Mouse (Mus musculus) limb, embryonic 10.5 days (tissue): ENCODE measurements around the gene Shank3. TPM values are rescaled to one million over a fixed set of nuclear protein-coding genes. Genes with fewer than 3 reads are reported as not detected.

Experiments used
- DNase-seq: peaks from one replicate; pipeline ENCODE4 v3.0.0-alpha.2; 2017; ENCODE audit warnings: low spot score
- H3K27ac ChIP-seq: fragments of 300-500 bp; sonication (generic); 2 replicates; pipeline ENCODE4 v1.5.1; 2016; ENCODE audit warnings: mild to moderate bottlenecking
- H3K27me3 ChIP-seq: fragments of 300-500 bp; sonication (generic); 2 replicates; pipeline ENCODE4 v1.6.1; 2016; ENCODE audit warnings: low read depth, mild to moderate bottlenecking; ENCODE audit not compliant: poor library complexity, severe bottlenecking
- H3K36me3 ChIP-seq: fragments of 300-500 bp; sonication (generic); 2 replicates; pipeline ENCODE4 v1.6.1; 2016; ENCODE audit warnings: mild to moderate bottlenecking, moderate library complexity
- H3K4me1 ChIP-seq: fragments of 300-500 bp; sonication (generic); 2 replicates; pipeline ENCODE4 v1.6.1; 2016
- H3K4me3 ChIP-seq: fragments of 300-500 bp; sonication (generic); 2 replicates; pipeline ENCODE4 v1.5.1; 2016; ENCODE audit warnings: mild to moderate bottlenecking, moderate library complexity
- H3K9me3 ChIP-seq: fragments of 300-500 bp; sonication (generic); replicated peaks from 2 replicates; pipeline ENCODE4 v1.6.1; 2016; ENCODE audit warnings: mild to moderate bottlenecking
- WGBS: fragments of 180-500 bp; shearing (Covaris S2); methylation state at CpG from one replicate; pipeline ENCODE4 v1.1.7; 2016; 5-methylcytosine and 5-hydroxymethylcytosine counted together
- polyA plus RNA-seq: library from polyadenylated mRNA; unstranded; fragments of >200 nt; fragmentation: Nextera tagmentation; extraction: Ambion mirVana; gene quantifications from 2 replicates; pipeline ENCODE4 v1.2.1, GENCODE M21; 2016

Gene Shank3
- polyA plus RNA-seq, 1 experiment from 2014 or later, result 2.8 TPM

- 53% methylated on average over 4 of the region's 4 CpGs for WGBS
- no peak for DNase-seq
- Histone ChIP-seq H3K27me3 (no peaks in the 10 kb centered on the region), H3K4me1 (peaks cover 13% of the 10 kb centered on the region), H3K9me3 (no peaks in the 10 kb centered on the region), H3K27ac (peak overlapping the region; percentile 82), H3K4me3 (peak overlapping the region; percentile 88), H3K36me3 (peaks cover 6% of the 10 kb centered on the region)
These were observed 93.1 kb downstream of the Shank3 start for GRCm38 (mm10) chr15:89592548-89592947.

DNA sequence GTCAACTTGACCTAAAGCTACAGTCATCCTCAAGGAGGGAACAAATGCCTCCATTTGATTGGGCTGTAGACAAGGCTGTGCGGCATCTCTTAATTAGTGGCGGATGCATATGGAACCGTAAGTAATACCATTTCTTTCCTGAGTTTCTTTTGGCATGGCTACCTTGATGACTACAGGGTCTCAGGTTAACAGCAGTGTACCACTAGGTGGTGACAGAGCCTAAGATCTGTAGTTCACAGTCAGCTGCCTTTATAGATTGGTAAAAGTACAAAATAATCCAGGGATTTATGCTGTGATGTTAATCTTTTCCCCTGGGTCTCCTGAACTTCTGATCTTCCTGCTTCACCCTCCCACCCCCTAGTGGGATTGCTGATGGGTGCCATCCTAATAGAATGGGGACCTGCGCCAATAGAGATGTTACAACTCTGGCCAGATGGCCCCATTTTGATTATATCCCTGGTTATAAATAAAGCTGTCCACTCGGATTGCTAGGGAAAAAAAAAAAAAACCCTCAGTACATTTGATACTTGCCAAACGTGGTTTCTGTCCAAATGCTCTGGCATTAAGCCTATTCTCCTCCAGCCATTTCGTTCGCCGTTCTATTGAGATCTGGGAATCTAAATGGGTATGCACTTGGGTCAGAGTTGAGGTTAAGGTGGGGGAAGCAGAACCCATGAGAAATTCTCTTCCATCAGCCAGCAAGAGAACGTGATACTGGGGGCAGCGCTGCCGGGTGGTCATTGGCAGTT lies 106.6 kb downstream of the Shank3 start:
- DNase-seq, result no peak
- H3K27me3 ChIP-seq, result no peaks in the 10 kb centered on the region
- H3K4me3 ChIP-seq, result no peak overlapping the region
- H3K4me1 ChIP-seq, result no peaks in the 10 kb centered on the region
- H3K9me3 ChIP-seq, result no peaks in the 10 kb centered on the region
- WGBS, result 83% methylated on average over 12 of the region's 12 CpGs
- no peak overlapping the region for H3K27ac ChIP-seq
- H3K36me3 ChIP-seq, result no peaks in the 10 kb centered on the region

DNA sequence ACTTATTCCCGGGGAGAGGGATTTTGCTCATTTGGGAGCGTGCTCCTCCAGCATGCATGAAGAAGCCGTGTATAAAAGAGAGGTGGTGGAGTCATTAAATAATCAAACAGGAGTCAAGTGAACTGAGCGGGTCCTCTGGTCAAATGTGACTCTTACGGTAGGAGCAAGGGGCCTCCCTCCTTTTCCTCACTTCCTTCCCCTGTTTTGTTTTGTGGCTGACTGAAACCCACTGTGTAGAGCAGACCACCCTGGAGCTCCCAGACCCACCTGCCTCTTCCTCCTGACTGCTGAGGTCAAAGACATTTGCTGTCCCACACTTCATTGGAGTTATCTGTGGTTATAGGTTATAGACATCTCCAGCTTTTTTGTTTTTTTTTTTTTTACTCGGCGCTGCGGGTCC lies 108.1 kb downstream of the Shank3 start:
- WGBS, result 90% methylated on average over 8 of the region's 8 CpGs
- DNase-seq, result no peak
- H3K27me3 ChIP-seq, result no peaks in the 10 kb centered on the region
- no peaks in the 10 kb centered on the region for H3K9me3 ChIP-seq
- H3K4me3 ChIP-seq, result no peak overlapping the region
- H3K27ac ChIP-seq, result no peak overlapping the region
- no peaks in the 10 kb centered on the region for H3K4me1 ChIP-seq
- no peaks in the 10 kb centered on the region for H3K36me3 ChIP-seq

DNA sequence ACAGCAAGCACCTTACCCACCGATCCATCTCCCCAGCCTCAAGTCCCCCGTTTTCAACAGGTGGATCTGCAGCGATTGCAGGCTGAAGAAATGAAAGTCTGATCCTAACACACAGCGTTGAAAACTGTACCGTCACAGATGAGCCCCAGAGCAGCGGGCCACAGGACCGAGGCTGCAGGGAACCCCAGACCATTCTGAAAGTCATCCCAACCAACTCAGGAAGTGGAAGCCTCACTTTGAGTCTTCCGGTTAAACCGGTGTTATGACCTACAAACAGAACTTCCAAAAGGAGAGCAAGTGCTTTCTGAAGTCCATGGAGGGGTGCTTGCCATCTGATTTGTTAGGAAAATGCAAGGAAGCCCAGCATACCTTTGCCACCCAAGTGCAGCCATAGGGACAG lies 108.5 kb downstream of the Shank3 start:
- WGBS, result 86% methylated on average over 9 of the region's 9 CpGs
- H3K27me3 ChIP-seq, result no peaks in the 10 kb centered on the region
- no peak for DNase-seq
- H3K4me3 ChIP-seq, result no peak overlapping the region
- H3K9me3 ChIP-seq, result no peaks in the 10 kb centered on the region
- no peak overlapping the region for H3K27ac ChIP-seq
- H3K4me1 ChIP-seq, result no peaks in the 10 kb centered on the region
- H3K36me3 ChIP-seq, result no peaks in the 10 kb centered on the region

Other genes starting within 250 kb of the Shank3 start
- 71.9 and 80.9 TPM in 2 replicates for gene Sbf1, start 184.3 kb upstream of the Shank3 start, polyA plus RNA-seq
- gene Adm2, start 176.9 kb upstream of the Shank3 start, polyA plus RNA-seq, result 0.11 and 0.18 TPM in 2 replicates
- gene Miox, start 165.2 kb upstream of the Shank3 start, polyA plus RNA-seq, result not detected in 2 replicates
- 40.8 and 45.1 TPM in 2 replicates for gene Lmf2, start 144.0 kb upstream of the Shank3 start, polyA plus RNA-seq
- 197 and 200 TPM in 2 replicates for gene Ncaph2, start 143.9 kb upstream of the Shank3 start, polyA plus RNA-seq
- gene Sco2, start 125.8 kb upstream of the Shank3 start, polyA plus RNA-seq, result 7.4 and 9.0 TPM in 2 replicates
- 1.2 and 1.5 TPM in 2 replicates for gene Tymp, start 122.6 kb upstream of the Shank3 start, polyA plus RNA-seq
- 0.39 and 0.53 TPM in 2 replicates for gene Odf3b, start 120.3 kb upstream of the Shank3 start, polyA plus RNA-seq
- 0.08 TPM in 1 of 2 replicates, not detected in the other for gene Klhdc7b, start 114.7 kb upstream of the Shank3 start, polyA plus RNA-seq
- gene Syce3, start 89.1 kb upstream of the Shank3 start, polyA plus RNA-seq, result not detected in 2 replicates
- gene Cpt1b, start 73.8 kb upstream of the Shank3 start, polyA plus RNA-seq, result 1.0 and 1.1 TPM in 2 replicates
- 3.0 and 4.5 TPM in 2 replicates for gene C730034F03Rik, start 70.0 kb upstream of the Shank3 start, polyA plus RNA-seq
- gene Gm44502, start 69.9 kb upstream of the Shank3 start, polyA plus RNA-seq, result not detected in 2 replicates
- 38.6 and 41.9 TPM in 2 replicates for gene Chkb, start 69.7 kb upstream of the Shank3 start, polyA plus RNA-seq
- gene Mapk8ip2, start 45.7 kb upstream of the Shank3 start, polyA plus RNA-seq, result 1.6 and 2.5 TPM in 2 replicates
- 9.6 and 11.2 TPM in 2 replicates for gene Arsa, start 22.2 kb upstream of the Shank3 start, polyA plus RNA-seq
- 0.10 TPM in 1 of 2 replicates, not detected in the other for gene Acr, start 68.7 kb downstream of the Shank3 start, polyA plus RNA-seq
- 64.8 and 65.6 TPM in 2 replicates for gene Rabl2, start 92.3 kb downstream of the Shank3 start, polyA plus RNA-seq